Mouse (Mus musculus) thymus, adult 18-20 months (tissue): ENCODE data around the gene Tex35.

Source experiments
- DNase-seq, 2 experiments: peaks; one replicate each; pipeline ENCODE4 v3.0.0; 2022; ENCODE audit warnings: mixed read lengths in 2 of 2

The Tex35 gene

DNA sequence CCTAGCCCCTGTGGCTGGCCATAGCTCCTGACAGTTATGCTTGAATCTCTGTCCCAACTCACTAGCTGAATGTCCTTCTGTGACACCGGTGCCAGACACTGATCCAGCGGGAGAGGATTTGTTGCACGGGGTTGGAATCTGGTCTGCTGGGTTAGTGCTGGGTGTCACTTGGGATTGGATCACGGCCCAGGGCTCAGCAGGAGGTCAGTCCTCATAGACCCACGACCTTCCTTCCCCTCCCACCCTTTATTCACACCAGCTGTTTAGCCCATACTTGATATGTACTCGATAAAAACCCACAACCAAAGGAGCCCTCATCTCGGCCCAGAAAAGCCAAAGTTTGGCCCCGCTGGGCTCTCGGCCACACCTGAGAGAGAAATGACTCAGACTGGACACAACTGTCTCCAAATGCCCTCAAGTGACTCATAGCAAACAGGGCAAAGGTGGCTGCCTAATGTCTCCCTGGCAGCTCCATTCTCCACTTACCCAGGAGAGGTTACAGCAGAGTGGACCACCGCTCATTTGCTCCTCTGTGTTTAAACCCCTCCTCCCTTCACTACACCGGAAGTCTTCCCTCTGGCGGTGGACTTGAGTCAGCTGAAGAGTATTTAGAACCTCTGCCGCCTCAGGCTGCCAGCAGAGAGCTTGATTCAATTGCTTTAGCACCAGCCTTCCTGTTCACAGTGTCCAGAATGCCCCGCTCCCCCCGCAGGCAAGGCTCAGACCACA lies 27.2 kb downstream of the Tex35 start:
- no peak for DNase-seq

DNA sequence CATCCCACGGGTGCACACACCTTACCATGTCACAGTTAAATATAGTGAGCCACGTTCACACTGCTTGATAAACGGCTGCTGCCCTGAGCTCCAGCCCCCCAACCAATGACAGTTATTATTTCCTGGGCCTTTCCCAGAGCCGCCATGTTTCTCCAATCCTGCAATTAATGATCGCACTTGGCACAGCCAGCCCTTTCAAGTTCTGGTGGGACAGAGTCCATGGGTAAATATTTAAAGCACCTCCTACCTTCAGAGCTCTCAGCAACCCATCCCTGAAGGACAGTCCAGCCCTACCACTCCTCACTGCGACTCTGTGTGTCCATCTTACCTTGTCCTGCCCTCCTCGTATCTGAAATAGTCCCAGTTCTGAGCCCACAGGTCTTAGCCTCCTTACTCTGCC lies 28.4 kb downstream of the Tex35 start:
- DNase-seq = no peak

GRCm38 (mm10) chr1:157079384-157080025 lies 29.0 kb downstream of the Tex35 start:
- DNase-seq = no peak

GRCm38 (mm10) chr1:157076781-157077705 lies 31.4 kb downstream of the Tex35 start:
- peak; percentile 70 to 76 for DNase-seq

DNA sequence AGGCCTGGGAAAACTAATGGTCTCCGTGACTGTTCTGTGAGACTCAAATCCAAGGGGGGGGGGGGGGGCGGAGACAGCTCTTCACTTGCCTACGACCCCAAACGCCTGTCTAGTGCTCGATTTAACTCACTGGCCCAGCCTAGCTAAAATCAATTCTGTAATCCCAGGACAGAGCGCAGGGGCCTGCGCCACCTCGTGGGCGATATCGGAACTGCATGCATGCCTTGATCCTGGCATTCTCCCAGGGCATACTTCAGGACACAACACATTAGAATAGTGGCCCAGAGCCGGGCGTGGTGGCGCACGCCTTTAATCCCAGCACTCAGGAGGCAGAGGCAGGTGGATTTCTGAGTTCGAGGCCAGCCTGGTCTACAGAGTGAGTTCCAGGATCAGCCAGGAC lies 32.2 kb downstream of the Tex35 start:
- peak; percentile 34 to 49 for DNase-seq

- no peak for DNase-seq
These were observed 33.5 kb downstream of the Tex35 start for GRCm38 (mm10) chr1:157074937-157075336.

- no peak for DNase-seq
These were observed 34.1 kb downstream of the Tex35 start for GRCm38 (mm10) chr1:157074371-157074770.

- no peak for DNase-seq
These were observed 34.9 kb downstream of the Tex35 start for GRCm38 (mm10) chr1:157073592-157073991.

- DNase-seq = no peak
These were observed 39.2 kb downstream of the Tex35 start for GRCm38 (mm10) chr1:157069181-157069828.

GRCm38 (mm10) chr1:157068316-157068715 lies 40.2 kb downstream of the Tex35 start:
- no peak for DNase-seq

GRCm38 (mm10) chr1:157065819-157066730 lies 42.4 kb downstream of the Tex35 start:
- DNase-seq = no peak

DNA sequence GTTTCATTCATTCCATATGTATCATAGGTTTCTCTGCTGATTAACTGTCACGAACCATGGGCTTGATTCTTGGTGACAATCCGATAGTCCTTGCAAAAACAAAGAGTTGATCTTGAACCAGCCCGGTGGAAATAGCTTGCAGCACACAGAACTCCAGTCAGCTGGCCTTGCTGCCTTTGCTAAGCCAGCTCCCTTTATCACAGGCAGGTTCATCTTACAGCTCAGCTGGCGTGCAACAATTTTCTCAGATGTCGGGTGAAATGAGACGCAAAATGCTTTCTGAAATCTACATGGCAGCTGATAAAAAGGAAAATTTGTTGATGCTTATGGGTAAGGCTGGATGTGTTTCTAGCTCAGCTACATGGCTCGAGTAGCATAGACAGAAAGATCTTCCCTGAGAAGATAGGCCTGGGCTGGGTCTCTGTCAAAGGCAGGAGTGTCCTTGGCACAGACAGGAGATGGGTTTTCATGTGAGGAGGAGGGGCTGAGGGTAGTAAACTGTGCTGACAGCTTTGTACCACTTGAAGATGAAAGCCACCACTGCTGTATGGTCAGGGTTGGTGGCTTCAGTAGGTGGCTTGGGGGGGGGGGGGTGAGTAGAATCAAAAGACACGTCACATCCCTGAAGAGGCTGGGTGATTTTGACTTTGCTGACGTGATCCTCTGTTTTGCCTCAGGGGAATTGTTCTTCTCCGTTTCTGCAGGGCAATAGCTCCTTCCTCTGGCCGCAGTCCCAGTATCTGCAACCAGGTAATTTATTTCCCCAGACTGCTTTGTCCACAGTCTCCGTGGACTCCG lies 45.0 kb downstream of the Tex35 start:
- DNase-seq = no peak

DNA sequence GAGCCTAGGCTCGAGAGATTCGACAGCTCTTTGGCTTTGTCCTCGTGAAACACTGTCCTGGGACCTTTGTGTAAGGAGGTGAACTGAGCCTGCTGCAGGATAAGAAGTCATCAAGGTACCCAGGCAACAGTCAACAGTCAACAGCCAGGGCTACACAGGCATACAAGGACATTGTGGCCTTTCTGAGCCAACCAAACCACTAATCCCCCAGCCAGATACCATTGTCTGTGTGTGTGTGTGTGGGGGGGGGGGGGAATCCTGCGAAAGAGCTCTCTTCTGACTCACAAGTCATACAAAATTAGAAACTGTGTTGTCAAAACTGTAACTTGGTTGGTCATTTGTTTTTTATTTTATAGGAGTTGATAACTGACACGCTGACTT lies 46.0 kb downstream of the Tex35 start:
- no peak for DNase-seq

DNA sequence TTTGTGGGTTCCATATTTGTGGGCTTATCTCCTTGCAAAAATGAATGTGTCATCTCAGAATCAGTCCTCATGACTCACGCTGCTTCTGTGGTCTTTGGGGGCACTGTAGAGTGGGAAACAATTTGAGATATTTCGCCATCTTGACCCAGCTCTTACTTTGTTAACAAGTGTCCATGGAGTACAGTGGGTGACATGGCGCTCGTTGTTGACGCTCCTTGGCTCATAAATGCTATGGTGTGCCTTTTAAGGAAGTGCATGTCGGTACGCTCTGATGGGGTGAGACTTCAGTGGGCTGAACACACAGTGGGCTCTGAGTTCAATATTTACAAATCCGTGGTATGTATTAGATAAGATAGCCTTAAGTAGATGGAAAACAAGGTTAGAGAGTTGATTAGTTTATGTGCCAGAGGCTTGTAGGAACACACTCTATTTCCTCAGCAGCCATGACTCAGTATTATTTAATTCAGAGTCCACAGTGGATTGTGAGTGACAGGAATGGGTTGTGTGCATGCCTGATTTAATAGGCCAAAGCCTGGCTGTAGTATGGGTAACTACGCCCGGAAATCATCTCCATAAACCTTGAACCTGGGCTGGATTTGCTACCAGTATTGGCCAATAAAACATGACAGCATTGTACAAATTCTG lies 46.6 kb downstream of the Tex35 start:
- DNase-seq = no peak

DNA sequence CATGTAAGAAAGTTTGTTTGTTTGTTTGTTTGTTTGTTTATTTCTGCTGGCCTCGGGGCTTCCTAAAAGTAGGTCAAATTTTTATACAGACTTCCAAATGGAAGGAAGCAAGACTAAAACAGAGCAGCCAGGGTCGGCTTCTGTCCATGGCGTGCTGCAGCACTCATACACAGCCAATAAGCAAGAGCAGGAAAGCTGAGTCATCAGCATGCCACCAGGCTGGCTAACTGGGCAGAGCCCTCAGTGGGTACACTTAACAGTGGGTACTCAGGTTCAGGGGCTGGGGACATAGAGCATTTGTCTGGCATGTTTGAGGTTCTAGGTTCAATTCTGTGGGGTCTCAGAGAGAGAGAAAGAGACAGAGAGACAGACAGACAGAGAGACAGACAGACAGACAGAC lies 47.3 kb downstream of the Tex35 start:
- DNase-seq = no peak

DNA sequence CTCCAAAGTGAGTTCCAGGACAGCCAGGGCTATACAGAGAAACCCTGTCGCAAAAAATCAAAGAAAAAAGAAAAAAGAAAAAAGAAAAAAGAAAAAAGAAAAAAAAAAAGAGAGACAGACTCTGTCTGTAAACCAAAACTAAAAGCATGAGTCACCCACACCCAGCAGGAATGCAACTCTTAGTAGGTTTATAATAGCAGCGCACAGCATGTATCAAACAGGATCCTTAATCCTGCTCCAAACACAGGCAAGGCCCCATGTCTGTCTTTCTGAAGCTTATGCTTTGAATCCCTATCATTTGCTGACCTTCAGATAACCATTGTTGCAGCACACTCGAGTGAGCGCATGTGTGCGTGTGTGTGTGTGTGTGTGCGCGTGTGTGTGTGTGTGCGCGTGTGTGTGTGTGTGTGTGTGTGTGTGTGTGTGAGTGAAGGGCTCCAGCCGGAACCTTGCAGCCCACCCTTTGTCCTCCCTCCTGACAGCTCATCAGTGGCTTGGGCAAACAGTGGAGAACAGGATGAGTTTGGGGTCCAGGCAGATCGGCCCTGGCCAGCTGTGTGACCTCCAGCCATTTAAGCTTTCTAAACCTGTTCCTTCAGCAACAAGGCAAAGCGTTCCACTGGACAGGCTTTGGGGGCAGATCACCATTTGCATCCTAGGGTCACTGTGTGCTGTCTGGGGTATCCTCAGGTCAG lies 47.9 kb downstream of the Tex35 start:
- no peak for DNase-seq

GRCm38 (mm10) chr1:157055901-157056300 lies 52.6 kb downstream of the Tex35 start:
- no peak for DNase-seq

- no peak for DNase-seq
These were observed 53.1 kb downstream of the Tex35 start for GRCm38 (mm10) chr1:157055288-157055831.

GRCm38 (mm10) chr1:157054659-157055058 lies 53.8 kb downstream of the Tex35 start:
- DNase-seq = no peak

GRCm38 (mm10) chr1:157049886-157050285 lies 58.6 kb downstream of the Tex35 start:
- no peak for DNase-seq
